Mouse (Mus musculus): ENCODE results near the gene Ifnar2. TPM values are rescaled to one million over a fixed set of nuclear protein-coding genes. Genes with fewer than 3 reads are reported as not detected.
A peak's percentile ranks its signal among the peaks of the same experiment; 100 is the strongest.

Gene Ifnar2
- total and polyA plus RNA-seq, 2 experiments from 2014 or later, result 31.0 to 49.8 TPM

DNA sequence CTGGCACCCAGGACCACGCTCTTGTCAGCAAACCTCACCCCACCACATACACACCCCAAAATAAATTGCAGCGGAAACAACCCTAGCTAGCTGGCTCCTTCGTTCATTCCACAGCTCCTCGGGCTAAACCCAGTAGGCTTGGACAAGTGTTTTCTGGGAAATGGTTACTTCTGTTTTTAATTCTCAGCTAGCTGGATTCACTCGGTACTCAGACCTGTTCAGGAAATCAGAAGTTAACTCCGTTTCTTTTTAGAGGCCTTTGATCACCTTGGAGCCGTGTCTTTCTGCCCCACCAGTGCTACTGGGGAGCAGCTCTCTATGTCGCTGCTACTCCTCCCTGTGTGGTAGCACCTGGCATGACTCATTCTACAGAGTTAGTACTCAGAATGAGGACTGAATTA, 70.6 kb downstream of the Ifnar2 start:
- Histone ChIP-seq H3K27me3 (ENCODE audit: control insufficient read depth, insufficient read depth, low read length) (no peaks in the 10 kb centered on the region), H3K27ac (ENCODE audit: low read depth) (no peak overlapping the region; the same call in 1 of the 2 replicates), H3K36me3 (replicated peaks; ENCODE audit: control insufficient read depth, insufficient read depth, low read length) (no peaks in the 10 kb centered on the region), H3K4me1 (ENCODE audit: control insufficient read depth, insufficient read depth) (peaks cover 26% of the 10 kb centered on the region; the same call in 1 of the 2 replicates), H3K4me2 (ENCODE audit: low read depth, low read length) (no peak overlapping the region), H3K9ac (replicated peaks; ENCODE audit: low read depth, low read length) (no peak overlapping the region), H3K9me3 (replicated peaks; ENCODE audit: control insufficient read depth, low read length) (no peaks in the 10 kb centered on the region), H3K4me3 (ENCODE audit: low read depth, low read length) (no peak overlapping the region)
- WGBS, result 75% methylated on average over 8 of the region's 8 CpGs
- ATAC-seq (ENCODE audit: insufficient read depth, low read depth) (no peak), DNase-seq (ENCODE audit: low spot score) (no peak)
- TF ChIP-seq CTCF (IDR thresholded peaks at IDR 0.05; ENCODE audit: low read depth), result no peak
- no peak for TF ChIP-seq EP300 (IDR thresholded peaks at IDR 0.05; ENCODE audit: low read depth)

DNA sequence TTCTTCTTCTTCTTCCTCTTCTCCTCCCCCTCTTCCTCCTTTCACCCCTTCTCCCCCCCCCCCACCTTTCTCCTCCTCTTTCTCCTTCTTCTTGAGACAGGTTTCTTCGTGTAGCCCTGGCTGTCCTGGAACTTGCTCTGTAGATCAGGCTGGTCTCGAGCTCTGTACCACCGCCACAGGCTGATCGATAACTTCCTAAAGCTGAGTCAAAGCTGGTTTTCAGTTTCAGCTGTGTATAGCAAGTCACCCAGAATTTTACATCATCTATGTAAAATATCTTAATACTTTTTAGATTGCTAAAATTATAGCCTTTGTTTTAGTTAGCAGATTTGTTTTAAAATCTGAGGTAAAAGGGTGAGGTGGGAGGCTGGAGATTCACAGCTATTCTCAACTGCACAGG, 72.3 kb downstream of the Ifnar2 start:
- H3K4me2 ChIP-seq (ENCODE audit: low read depth, low read length), result no peak overlapping the region
- no peak overlapping the region for H3K27ac ChIP-seq (ENCODE audit: low read depth)
- no peak overlapping the region for H3K9ac ChIP-seq (replicated peaks; ENCODE audit: low read depth, low read length)
- 77% methylated on average over 4 of the region's 4 CpGs for WGBS
- no peaks in the 10 kb centered on the region for H3K36me3 ChIP-seq (replicated peaks; ENCODE audit: control insufficient read depth, insufficient read depth, low read length)
- DNase-seq (ENCODE audit: low spot score) (no peak), ATAC-seq (ENCODE audit: insufficient read depth, low read depth) (no peak)
- no peaks in the 10 kb centered on the region for H3K27me3 ChIP-seq (ENCODE audit: control insufficient read depth, insufficient read depth, low read length)
- no peak overlapping the region for H3K4me3 ChIP-seq (ENCODE audit: low read depth, low read length)
- TF ChIP-seq EP300 (IDR thresholded peaks at IDR 0.05; ENCODE audit: low read depth), result no peak
- no peak for TF ChIP-seq CTCF (IDR thresholded peaks at IDR 0.05; ENCODE audit: low read depth)
- H3K9me3 ChIP-seq (replicated peaks; ENCODE audit: control insufficient read depth, low read length), result no peaks in the 10 kb centered on the region
- peaks cover 24% of the 10 kb centered on the region; the same call in 1 of the 2 replicates for H3K4me1 ChIP-seq (ENCODE audit: control insufficient read depth, insufficient read depth)

DNA sequence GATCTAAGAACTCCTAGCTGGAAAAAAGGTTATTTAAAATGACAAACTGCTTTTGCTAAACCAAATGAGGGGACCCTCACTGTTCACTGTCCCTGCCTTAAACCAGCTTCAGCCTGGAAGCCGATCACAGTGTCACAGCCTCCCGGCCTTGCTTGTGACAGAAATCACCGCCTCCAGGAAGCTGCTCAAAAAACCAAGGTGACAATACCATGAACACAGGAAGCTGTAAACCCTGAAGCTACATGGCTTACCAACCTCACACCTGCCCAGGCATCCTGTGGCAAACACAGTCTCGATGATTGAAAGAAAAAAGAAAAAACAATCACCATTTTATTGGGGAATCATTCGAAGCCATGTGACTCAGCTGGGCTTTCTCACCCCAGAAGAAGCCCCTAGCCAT, 73.0 kb downstream of the Ifnar2 start:
- Histone ChIP-seq H3K4me3 (ENCODE audit: low read depth, low read length) (no peak overlapping the region), H3K9ac (replicated peaks; ENCODE audit: low read depth, low read length) (no peak overlapping the region), H3K4me1 (ENCODE audit: control insufficient read depth, insufficient read depth) (peaks cover 24% of the 10 kb centered on the region; the same call in 1 of the 2 replicates), H3K27ac (ENCODE audit: low read depth) (peak overlapping the region; percentile 49; the same call in 1 of the 2 replicates), H3K4me2 (ENCODE audit: low read depth, low read length) (no peak overlapping the region), H3K36me3 (replicated peaks; ENCODE audit: control insufficient read depth, insufficient read depth, low read length) (no peaks in the 10 kb centered on the region), H3K9me3 (replicated peaks; ENCODE audit: control insufficient read depth, low read length) (no peaks in the 10 kb centered on the region), H3K27me3 (ENCODE audit: control insufficient read depth, insufficient read depth, low read length) (no peaks in the 10 kb centered on the region)
- 62% methylated on average over 5 of the region's 5 CpGs for WGBS
- ATAC-seq (ENCODE audit: insufficient read depth, low read depth), result no peak
- TF ChIP-seq CTCF (IDR thresholded peaks at IDR 0.05; ENCODE audit: low read depth) (no peak), EP300 (IDR thresholded peaks at IDR 0.05; ENCODE audit: low read depth) (no peak)
- DNase-seq (ENCODE audit: low spot score), result no peak

DNA sequence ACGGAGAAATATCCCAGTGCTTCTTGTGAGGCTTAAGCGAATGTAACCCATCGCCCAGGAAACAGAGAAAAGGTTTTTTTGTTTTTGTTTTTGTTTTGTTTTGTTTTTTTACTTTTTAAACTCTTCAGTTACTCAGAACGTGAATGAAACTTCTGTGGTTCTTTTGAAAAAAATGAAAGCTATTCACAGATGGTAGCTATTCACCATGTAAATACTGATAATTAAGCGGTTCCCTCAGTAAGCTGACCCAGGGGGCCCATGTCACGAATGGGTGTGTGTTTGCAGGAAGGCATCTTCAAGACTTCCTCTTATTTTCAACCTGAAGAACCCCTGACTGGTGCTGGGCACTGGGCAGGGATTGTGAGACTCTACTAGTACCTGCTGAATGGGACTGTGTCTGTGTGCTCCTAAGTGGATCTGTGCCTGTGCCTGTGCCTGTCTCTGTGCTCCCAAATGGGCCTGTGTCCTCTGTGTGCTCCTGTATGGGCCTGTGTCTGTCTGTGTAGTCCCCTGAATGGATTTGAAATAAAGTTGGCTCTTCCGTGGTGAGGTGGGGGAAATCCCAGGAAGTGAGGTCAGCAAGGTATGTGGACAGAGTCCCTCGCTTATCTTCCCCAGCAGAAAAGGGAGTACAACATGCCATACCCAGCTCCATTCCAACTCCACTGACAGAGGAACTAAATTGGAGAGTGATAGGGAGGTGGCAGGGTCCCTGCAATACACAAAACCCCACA, 74.4 kb downstream of the Ifnar2 start:
- TF ChIP-seq EP300 (IDR thresholded peaks at IDR 0.05; ENCODE audit: low read depth) (no peak), CTCF (IDR thresholded peaks at IDR 0.05; ENCODE audit: low read depth) (no peak)
- Histone ChIP-seq H3K27me3 (ENCODE audit: control insufficient read depth, insufficient read depth, low read length) (no peaks in the 10 kb centered on the region), H3K27ac (ENCODE audit: low read depth) (peak overlapping the region; percentile 58), H3K4me2 (ENCODE audit: low read depth, low read length) (no peak overlapping the region), H3K4me3 (ENCODE audit: low read depth, low read length) (no peak overlapping the region), H3K9ac (replicated peaks; ENCODE audit: low read depth, low read length) (no peak overlapping the region), H3K9me3 (replicated peaks; ENCODE audit: control insufficient read depth, low read length) (no peaks in the 10 kb centered on the region), H3K36me3 (replicated peaks; ENCODE audit: control insufficient read depth, insufficient read depth, low read length) (no peaks in the 10 kb centered on the region), H3K4me1 (ENCODE audit: control insufficient read depth, insufficient read depth) (peaks cover 14% of the 10 kb centered on the region; the same call in 1 of the 2 replicates)
- 68% methylated on average over 8 of the region's 8 CpGs for WGBS
- DNase-seq (ENCODE audit: low spot score) (no peak), ATAC-seq (ENCODE audit: insufficient read depth, low read depth) (peak; percentile 62)

DNA sequence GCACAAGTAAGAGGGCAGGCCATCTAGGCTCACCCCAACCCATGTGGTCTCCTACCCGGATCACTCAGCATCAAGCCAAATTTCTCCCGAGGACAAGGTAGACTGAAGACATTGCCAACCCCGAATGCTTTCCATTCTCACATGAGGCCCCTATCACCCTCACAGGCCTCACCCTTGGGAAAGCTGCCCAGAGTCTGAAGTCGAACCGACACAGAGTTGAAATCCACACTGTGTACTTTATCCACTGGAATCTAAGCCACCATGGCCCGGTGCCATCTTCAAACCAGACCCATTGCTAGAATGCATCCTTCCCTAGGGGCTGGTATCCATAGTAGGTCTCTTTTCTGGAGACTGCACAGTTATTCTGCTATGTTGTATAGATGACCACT, 74.9 kb downstream of the Ifnar2 start:
- ATAC-seq (ENCODE audit: insufficient read depth, low read depth), result peak; percentile 58
- no peaks in the 10 kb centered on the region for H3K36me3 ChIP-seq (replicated peaks; ENCODE audit: control insufficient read depth, insufficient read depth, low read length)
- peak overlapping the region; percentile 58 for H3K27ac ChIP-seq (ENCODE audit: low read depth)
- DNase-seq (ENCODE audit: low spot score), result no peak
- H3K9me3 ChIP-seq (replicated peaks; ENCODE audit: control insufficient read depth, low read length), result no peaks in the 10 kb centered on the region
- no peak overlapping the region for H3K9ac ChIP-seq (replicated peaks; ENCODE audit: low read depth, low read length)
- H3K4me1 ChIP-seq (ENCODE audit: control insufficient read depth, insufficient read depth), result peaks cover 20% of the 10 kb centered on the region; the same call in 1 of the 2 replicates
- TF ChIP-seq EP300 (IDR thresholded peaks at IDR 0.05; ENCODE audit: low read depth), result no peak
- no peak for TF ChIP-seq CTCF (IDR thresholded peaks at IDR 0.05; ENCODE audit: low read depth)
- no peak overlapping the region for H3K4me2 ChIP-seq (ENCODE audit: low read depth, low read length)
- no peaks in the 10 kb centered on the region for H3K27me3 ChIP-seq (ENCODE audit: control insufficient read depth, insufficient read depth, low read length)
- H3K4me3 ChIP-seq (ENCODE audit: low read depth, low read length), result no peak overlapping the region
- 36% methylated on average over 6 of the region's 6 CpGs for WGBS
